Mouse (Mus musculus): ENCODE data around the gene Dennd5a. TPM values are rescaled to one million over a fixed set of nuclear protein-coding genes. Genes with fewer than 3 reads are reported as not detected.
A peak's percentile ranks its signal among the peaks of the same experiment; 100 is the strongest.

The Dennd5a gene
- polyA plus RNA-seq, 1 experiment from 2014 or later: 18.0 TPM

DNA sequence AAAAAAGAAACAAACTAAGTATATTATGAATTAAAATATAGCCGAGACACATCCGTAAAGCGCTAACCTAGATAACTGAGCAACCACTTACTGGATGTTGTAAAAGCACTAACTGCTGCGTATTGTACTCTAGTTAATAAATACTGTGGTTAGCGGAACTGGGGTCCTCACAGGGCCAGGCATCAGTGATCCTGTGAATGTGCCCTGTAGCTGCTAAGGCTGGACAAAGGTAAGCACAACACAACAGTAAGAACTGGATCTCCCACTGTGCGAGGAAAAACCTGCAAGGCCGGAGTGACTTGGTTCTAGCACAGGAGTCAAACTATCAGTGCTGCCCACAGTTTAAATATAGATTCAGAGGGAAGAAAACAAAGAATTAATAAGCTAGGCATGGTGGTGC, 100.1 kb downstream of the Dennd5a start:
- Histone ChIP-seq H3K27me3 (replicated peaks; ENCODE audit: control insufficient read depth, insufficient read depth, low read length) (peaks cover 11% of the 10 kb centered on the region), H3K4me2 (ENCODE audit: low read depth, low read length) (no peak overlapping the region), H3K36me3 (ENCODE audit: control insufficient read depth, insufficient read depth, low read length) (no peaks in the 10 kb centered on the region), H3K9ac (ENCODE audit: low read depth, low read length) (no peak overlapping the region), H3K4me1 (ENCODE audit: control insufficient read depth, insufficient read depth, low read length) (no peaks in the 10 kb centered on the region), H3K27ac (ENCODE audit: low read length) (no peak overlapping the region), H3K4me3 (ENCODE audit: low read length) (no peak overlapping the region), H3K9me3 (ENCODE audit: control insufficient read depth, low read length) (no peaks in the 10 kb centered on the region)
- WGBS: 75% methylated on average over 7 of the region's 7 CpGs
- ATAC-seq: no peak

DNA sequence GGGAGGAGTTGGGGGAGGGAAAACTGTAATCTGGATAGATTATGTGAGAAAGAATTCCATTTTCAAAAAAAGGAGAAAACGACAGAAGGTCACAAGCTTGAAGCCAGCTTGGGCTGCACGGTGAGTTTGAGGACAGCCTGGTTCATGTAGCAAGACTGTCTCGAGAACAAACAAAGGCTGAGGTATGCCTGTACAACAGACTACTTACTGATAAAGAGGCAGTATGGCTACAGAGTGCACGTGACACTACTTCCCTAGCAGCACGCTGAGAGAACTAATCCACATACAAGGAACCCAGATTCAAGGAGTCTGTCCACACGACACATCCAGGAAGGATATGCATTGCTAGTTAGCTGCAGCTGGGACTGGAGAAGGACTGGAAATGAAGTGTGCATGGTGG, 100.9 kb downstream of the Dennd5a start:
- Histone ChIP-seq H3K4me3 (ENCODE audit: low read length) (no peak overlapping the region), H3K4me2 (ENCODE audit: low read depth, low read length) (no peak overlapping the region), H3K27me3 (replicated peaks; ENCODE audit: control insufficient read depth, insufficient read depth, low read length) (peaks cover 7% of the 10 kb centered on the region), H3K9me3 (ENCODE audit: control insufficient read depth, low read length) (no peaks in the 10 kb centered on the region), H3K27ac (ENCODE audit: low read length) (no peak overlapping the region), H3K36me3 (ENCODE audit: control insufficient read depth, insufficient read depth, low read length) (no peaks in the 10 kb centered on the region), H3K4me1 (ENCODE audit: control insufficient read depth, insufficient read depth, low read length) (no peaks in the 10 kb centered on the region), H3K9ac (ENCODE audit: low read depth, low read length) (no peak overlapping the region)
- ATAC-seq: peak; percentile 73
- 41% methylated on average over 6 of the region's 6 CpGs for WGBS

DNA sequence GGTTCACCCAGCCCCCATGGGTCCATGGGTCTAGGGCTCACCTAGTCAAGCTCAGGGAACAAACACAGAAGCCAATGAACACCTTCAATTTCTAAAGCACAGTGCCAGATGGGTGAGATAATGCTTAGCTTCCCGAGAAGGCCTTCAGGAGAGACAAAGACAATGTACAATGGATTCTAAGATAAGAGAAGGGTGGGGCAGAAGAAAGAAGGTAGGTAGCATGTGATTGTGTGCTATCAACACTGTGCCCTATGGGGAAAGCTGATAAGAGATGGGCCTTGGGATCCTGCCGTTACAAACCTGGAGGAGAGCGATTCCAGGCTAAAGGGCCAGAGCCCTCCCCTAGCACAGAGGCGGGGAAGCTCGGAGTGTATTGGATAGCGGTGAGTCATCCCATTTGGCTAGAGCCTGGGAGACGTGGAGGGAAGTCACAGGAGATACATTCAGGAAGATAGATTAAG, 107.5 kb downstream of the Dennd5a start:
- Histone ChIP-seq H3K36me3 (ENCODE audit: control insufficient read depth, insufficient read depth, low read length) (no peaks in the 10 kb centered on the region), H3K27me3 (replicated peaks; ENCODE audit: control insufficient read depth, insufficient read depth, low read length) (no peaks in the 10 kb centered on the region), H3K4me3 (ENCODE audit: low read length) (no peak overlapping the region), H3K4me2 (ENCODE audit: low read depth, low read length) (no peak overlapping the region), H3K9ac (ENCODE audit: low read depth, low read length) (no peak overlapping the region), H3K4me1 (ENCODE audit: control insufficient read depth, insufficient read depth, low read length) (peaks cover 12% of the 10 kb centered on the region), H3K9me3 (ENCODE audit: control insufficient read depth, low read length) (no peaks in the 10 kb centered on the region), H3K27ac (ENCODE audit: low read length) (no peak overlapping the region)
- peak; percentile 93 for ATAC-seq
- WGBS: 19% methylated on average over 7 of the region's 7 CpGs

DNA sequence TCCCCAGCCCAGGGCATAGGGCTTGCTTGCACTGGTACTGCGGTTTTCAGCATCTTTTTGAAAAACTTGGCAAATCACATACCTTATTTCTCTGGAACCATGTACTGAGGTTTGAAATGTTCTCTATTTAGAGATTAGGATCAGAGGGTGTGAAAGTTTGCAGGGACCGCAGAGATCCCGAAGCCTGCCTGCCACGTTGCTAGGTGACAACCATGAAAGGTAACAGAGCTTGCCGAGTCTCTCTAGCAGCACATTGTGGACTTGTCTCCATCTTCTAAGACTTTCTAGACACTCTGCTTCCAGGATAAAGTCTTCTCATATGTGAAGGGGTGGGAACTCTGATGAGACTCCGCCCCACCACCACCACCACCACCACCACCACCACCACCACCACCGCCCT, 108.3 kb downstream of the Dennd5a start:
- Histone ChIP-seq H3K4me3 (ENCODE audit: low read length) (no peak overlapping the region), H3K4me1 (ENCODE audit: control insufficient read depth, insufficient read depth, low read length) (peaks cover 12% of the 10 kb centered on the region), H3K27ac (ENCODE audit: low read length) (no peak overlapping the region), H3K36me3 (ENCODE audit: control insufficient read depth, insufficient read depth, low read length) (no peaks in the 10 kb centered on the region), H3K9ac (ENCODE audit: low read depth, low read length) (no peak overlapping the region), H3K9me3 (ENCODE audit: control insufficient read depth, low read length) (no peaks in the 10 kb centered on the region), H3K4me2 (ENCODE audit: low read depth, low read length) (no peak overlapping the region), H3K27me3 (replicated peaks; ENCODE audit: control insufficient read depth, insufficient read depth, low read length) (no peaks in the 10 kb centered on the region)
- ATAC-seq: no peak
- WGBS: 85% methylated on average over 7 of the region's 7 CpGs

DNA sequence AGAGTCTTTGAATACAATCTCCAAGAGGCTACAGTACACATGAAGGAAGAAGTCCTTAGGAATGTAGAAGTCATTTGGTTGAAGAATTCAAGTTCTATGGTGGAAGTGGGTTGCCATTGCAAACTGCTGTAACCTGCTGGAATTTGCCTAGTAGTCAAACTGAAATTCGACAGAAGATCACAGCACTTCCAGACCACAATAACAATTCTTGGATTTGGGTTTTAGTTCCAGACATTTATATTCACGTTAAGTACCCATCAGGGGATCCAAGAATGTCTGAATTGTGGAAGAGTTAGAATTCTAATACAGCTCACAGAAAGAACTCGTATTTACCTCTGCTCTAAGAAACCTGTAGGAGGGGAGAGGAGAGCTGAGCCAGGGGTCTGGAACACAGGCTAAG, 109.7 kb downstream of the Dennd5a start:
- ATAC-seq: no peak
- 67% methylated on average over 3 of the region's 3 CpGs for WGBS
- no peak overlapping the region for H3K4me2 ChIP-seq (ENCODE audit: low read depth, low read length)

GRCm38 (mm10) chr7:109849750-109850434, 110.4 kb downstream of the Dennd5a start:
- Histone ChIP-seq H3K27ac (ENCODE audit: low read length) (no peak overlapping the region), H3K4me1 (ENCODE audit: control insufficient read depth, insufficient read depth, low read length) (peaks cover 12% of the 10 kb centered on the region), H3K9ac (ENCODE audit: low read depth, low read length) (no peak overlapping the region), H3K27me3 (replicated peaks; ENCODE audit: control insufficient read depth, insufficient read depth, low read length) (no peaks in the 10 kb centered on the region), H3K36me3 (ENCODE audit: control insufficient read depth, insufficient read depth, low read length) (no peaks in the 10 kb centered on the region), H3K4me3 (ENCODE audit: low read length) (no peak overlapping the region), H3K4me2 (ENCODE audit: low read depth, low read length) (no peak overlapping the region), H3K9me3 (ENCODE audit: control insufficient read depth, low read length) (no peaks in the 10 kb centered on the region)
- ATAC-seq: no peak
- WGBS: 56% methylated on average over 8 of the region's 8 CpGs

More for the DNA sequence above, 109.7 kb downstream of the Dennd5a start:
- Histone ChIP-seq H3K27ac (ENCODE audit: low read length) (no peak overlapping the region), H3K4me1 (ENCODE audit: control insufficient read depth, insufficient read depth, low read length) (peaks cover 12% of the 10 kb centered on the region), H3K27me3 (replicated peaks; ENCODE audit: control insufficient read depth, insufficient read depth, low read length) (no peaks in the 10 kb centered on the region), H3K9ac (ENCODE audit: low read depth, low read length) (no peak overlapping the region), H3K4me3 (ENCODE audit: low read length) (no peak overlapping the region), H3K36me3 (ENCODE audit: control insufficient read depth, insufficient read depth, low read length) (no peaks in the 10 kb centered on the region), H3K9me3 (ENCODE audit: control insufficient read depth, low read length) (no peaks in the 10 kb centered on the region)

DNA sequence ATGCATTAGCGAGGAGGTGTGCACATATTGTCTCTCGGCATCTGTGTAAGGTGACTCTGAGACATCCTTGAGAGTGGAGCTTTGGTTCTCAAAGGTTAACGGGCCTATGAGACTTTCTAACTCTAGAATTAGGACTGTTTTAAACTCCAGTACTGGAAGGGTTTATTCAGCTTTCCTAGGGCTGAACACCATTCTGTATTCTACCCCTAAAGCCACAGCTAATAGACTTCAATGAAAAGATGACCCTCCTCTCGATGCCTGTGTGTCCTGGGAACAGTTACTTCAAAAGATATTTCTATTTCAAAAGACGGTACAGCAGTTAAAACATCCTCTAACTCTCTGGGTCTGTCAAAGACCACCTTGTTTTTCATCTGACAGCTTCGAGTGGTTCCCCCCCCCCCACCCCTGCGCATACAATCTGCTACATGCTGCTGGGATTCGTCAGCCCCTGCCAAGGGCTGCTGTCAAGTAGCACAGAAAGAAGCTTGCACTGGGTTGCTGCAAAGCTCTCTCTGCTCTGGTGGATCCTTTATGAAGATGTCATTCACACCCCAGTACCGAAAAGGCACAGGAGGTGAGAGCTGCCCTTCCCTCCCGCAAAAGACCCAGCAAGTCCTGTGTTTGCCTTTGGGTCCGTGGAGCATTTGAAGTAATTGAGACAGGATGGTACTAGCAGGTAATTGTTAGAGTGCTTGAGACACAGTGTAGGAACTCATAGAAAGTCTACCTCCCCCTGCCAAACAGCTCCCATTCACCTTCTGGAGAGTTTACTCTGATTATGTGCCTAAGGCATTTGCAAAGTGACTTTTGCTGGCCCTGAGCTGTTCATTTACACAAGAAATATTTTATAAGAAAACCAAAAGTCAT, 111.2 kb downstream of the Dennd5a start:
- 43% methylated on average over 11 of the region's 11 CpGs for WGBS
- peaks cover 12% of the 10 kb centered on the region for H3K4me1 ChIP-seq (ENCODE audit: control insufficient read depth, insufficient read depth, low read length)

DNA sequence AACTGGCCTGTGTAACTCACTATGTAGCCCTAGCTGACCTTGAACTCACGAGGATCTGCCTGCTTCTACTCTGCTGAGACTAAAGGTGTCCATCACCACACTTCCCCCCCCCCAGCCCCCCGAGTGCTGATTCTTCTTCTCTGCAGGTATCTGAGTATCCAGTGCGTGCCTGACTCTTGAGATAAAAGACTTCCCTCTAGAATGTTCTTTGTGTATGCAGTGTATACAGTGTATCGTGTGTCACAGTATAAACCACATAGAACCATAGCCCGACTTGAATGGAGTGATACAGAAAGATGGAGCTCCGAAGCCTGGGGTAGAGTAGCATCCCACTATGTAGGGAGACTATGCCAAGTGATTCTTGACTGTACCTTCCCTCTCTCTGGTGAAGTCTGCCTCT, 116.2 kb downstream of the Dennd5a start:
- Histone ChIP-seq H3K9ac (ENCODE audit: low read depth, low read length) (no peak overlapping the region), H3K4me2 (ENCODE audit: low read depth, low read length) (no peak overlapping the region), H3K27ac (ENCODE audit: low read length) (no peak overlapping the region), H3K27me3 (replicated peaks; ENCODE audit: control insufficient read depth, insufficient read depth, low read length) (no peaks in the 10 kb centered on the region), H3K9me3 (ENCODE audit: control insufficient read depth, low read length) (no peaks in the 10 kb centered on the region), H3K4me3 (ENCODE audit: low read length) (no peak overlapping the region), H3K4me1 (ENCODE audit: control insufficient read depth, insufficient read depth, low read length) (no peaks in the 10 kb centered on the region), H3K36me3 (ENCODE audit: control insufficient read depth, insufficient read depth, low read length) (no peaks in the 10 kb centered on the region)
- no peak for ATAC-seq
- 80% methylated on average over 6 of the region's 6 CpGs for WGBS

More for the DNA sequence above, 111.2 kb downstream of the Dennd5a start:
- Histone ChIP-seq H3K9ac (ENCODE audit: low read depth, low read length) (no peak overlapping the region), H3K27ac (ENCODE audit: low read length) (no peak overlapping the region), H3K27me3 (replicated peaks; ENCODE audit: control insufficient read depth, insufficient read depth, low read length) (no peaks in the 10 kb centered on the region), H3K4me2 (ENCODE audit: low read depth, low read length) (no peak overlapping the region), H3K9me3 (ENCODE audit: control insufficient read depth, low read length) (no peaks in the 10 kb centered on the region), H3K36me3 (ENCODE audit: control insufficient read depth, insufficient read depth, low read length) (no peaks in the 10 kb centered on the region), H3K4me3 (ENCODE audit: low read length) (no peak overlapping the region)
- no peak for ATAC-seq
